Mouse (Mus musculus): ENCODE measurements around the gene Mylk2. TPM values are rescaled to one million over a fixed set of nuclear protein-coding genes. Genes with fewer than 3 reads are reported as not detected.

The Mylk2 gene
- total RNA-seq, 2 experiments from 2014 or later: 150 to 230 TPM

- intact Hi-C loops (cut with DNase I; ENCODE audit: low total_unique reads): no loop called here
- DNase-seq: no peak
Observed at GRCm38 (mm10) chr2:152939846-152940245, 28.7 kb downstream of the Mylk2 start.

GRCm38 (mm10) chr2:152941106-152941505, 30.0 kb downstream of the Mylk2 start:
- intact Hi-C loops (cut with DNase I; ENCODE audit: low total_unique reads): no loop called here
- no peak for DNase-seq

GRCm38 (mm10) chr2:152941776-152942175, 30.6 kb downstream of the Mylk2 start:
- intact Hi-C loops (cut with DNase I; ENCODE audit: low total_unique reads): no loop called here
- DNase-seq: no peak

GRCm38 (mm10) chr2:152942898-152943515, 31.9 kb downstream of the Mylk2 start:
- DNase-seq: no peak
- intact Hi-C loops (cut with DNase I; ENCODE audit: low total_unique reads): no loop called here

GRCm38 (mm10) chr2:152943568-152943967, 32.4 kb downstream of the Mylk2 start:
- DNase-seq: no peak
- intact Hi-C loops (cut with DNase I; ENCODE audit: low total_unique reads): no loop called here

- DNase-seq: no peak
- intact Hi-C loops (cut with DNase I; ENCODE audit: low total_unique reads): no loop called here
Observed at GRCm38 (mm10) chr2:152944013-152944412, 32.9 kb downstream of the Mylk2 start.

- DNase-seq: no peak
- intact Hi-C loops (cut with DNase I; ENCODE audit: low total_unique reads): no loop called here
Observed at GRCm38 (mm10) chr2:152947098-152947497, 35.9 kb downstream of the Mylk2 start.

- intact Hi-C loops (cut with DNase I; ENCODE audit: low total_unique reads): no loop called here
- no peak for DNase-seq
Observed at GRCm38 (mm10) chr2:152948438-152949020, 37.4 kb downstream of the Mylk2 start.

- intact Hi-C loops (cut with DNase I; ENCODE audit: low total_unique reads): no loop called here
- DNase-seq: no peak
Observed at GRCm38 (mm10) chr2:152950358-152951064, 39.4 kb downstream of the Mylk2 start.

- DNase-seq: no peak
- intact Hi-C loops (cut with DNase I; ENCODE audit: low total_unique reads): no loop called here
Observed at GRCm38 (mm10) chr2:152951065-152951849, 40.1 kb downstream of the Mylk2 start, which contains the start of gene Dusp15. Gene Dusp15 (minus strand): TSS chr2:152951698.

- intact Hi-C loops (cut with DNase I; ENCODE audit: low total_unique reads): no loop called here
- DNase-seq: no peak
Observed at GRCm38 (mm10) chr2:152951850-152952720, 40.9 kb downstream of the Mylk2 start.

- no peak for DNase-seq
- intact Hi-C loops (cut with DNase I; ENCODE audit: low total_unique reads): no loop called here
Observed at GRCm38 (mm10) chr2:152958116-152958515, 47.0 kb downstream of the Mylk2 start.

- intact Hi-C loops (cut with DNase I; ENCODE audit: low total_unique reads): no loop called here
- DNase-seq: peak; percentile 59
Observed at GRCm38 (mm10) chr2:152962091-152962793, 51.1 kb downstream of the Mylk2 start, which contains the start of gene Ttll9. Gene Ttll9 (plus strand): TSS chr2:152962485.

- intact Hi-C loops (cut with DNase I; ENCODE audit: low total_unique reads): no loop called here
Observed at GRCm38 (mm10) chr2:152965555-152965954, 54.4 kb downstream of the Mylk2 start.

More at GRCm38 (mm10) chr2:152965555-152965954, 54.4 kb downstream of the Mylk2 start:
- DNase-seq: no peak

Small RNA genes within 50 kb of the gene (microRNA-seq; reads per million reads assigned to microRNA genes)
- gene Mir5622: 0 reads per million in 2 experiments

Other genes with a start within 250 kb of the Mylk2 start
- gene H13, start 241.9 kb upstream of the Mylk2 start, total RNA-seq (2021): 10 to 100 TPM; 45.8 to 49.1 TPM
- gene Mcts2, start 224.3 kb upstream of the Mylk2 start, total RNA-seq (2021): 10 to 100 TPM; 11.9 to 13.8 TPM
- 10 to 100 TPM; 12.5 to 17.3 TPM for gene Id1, start 175.1 kb upstream of the Mylk2 start, total RNA-seq (2021)
- gene Cox4i2, start 157.2 kb upstream of the Mylk2 start, total RNA-seq (2021): 1 to 10 TPM; 5.9 to 6.0 TPM
- 10 to 100 TPM; 14.4 to 28.6 TPM for gene Bcl2l1, start 79.6 kb upstream of the Mylk2 start, total RNA-seq (2021)
- gene Tpx2, start 63.4 kb upstream of the Mylk2 start, total RNA-seq (2021): 1 to 10 TPM; 4.1 to 4.7 TPM
- 1 to 10 TPM; 4.2 to 5.6 TPM for gene Foxs1, start 21.9 kb downstream of the Mylk2 start, total RNA-seq (2021)
- gene Dusp15, start 40.3 kb downstream of the Mylk2 start, total RNA-seq (2021): 1 to 10 TPM in 1 of 2 experiments, under 1 TPM in 1; 0.62 to 3.3 TPM
- gene Ttll9, start 51.1 kb downstream of the Mylk2 start, total RNA-seq (2021): not detected
- 10 to 100 TPM; 56.8 to 65.5 TPM for gene Pdrg1, start 104.1 kb downstream of the Mylk2 start, total RNA-seq (2021)
- under 1 TPM in 1 of 2 experiments, not detected in 1; 0.37 TPM for gene Xkr7, start 120.5 kb downstream of the Mylk2 start, total RNA-seq (2021)
- 1 to 10 TPM; 5.9 to 9.1 TPM for gene Ccm2l, start 154.6 kb downstream of the Mylk2 start, total RNA-seq (2021)
- gene Hck, start 197.1 kb downstream of the Mylk2 start, total RNA-seq (2021): under 1 TPM; 0.60 to 0.76 TPM
- gene Tm9sf4, start 250.0 kb downstream of the Mylk2 start, total RNA-seq (2021): 10 to 100 TPM; 38.2 to 41.7 TPM